Mouse (Mus musculus) liver, embryonic 16.5 days (tissue): ENCODE measurements around the gene Apba1. TPM values are rescaled to one million over a fixed set of nuclear protein-coding genes. Genes with fewer than 3 reads are reported as not detected.

Experiments
- polyA plus RNA-seq: library from polyadenylated mRNA; unstranded; fragments of >200 nt; fragmentation: Nextera tagmentation; extraction: Ambion mirVana; gene quantifications from 2 replicates; pipeline ENCODE4 v1.2.1, GENCODE M21; 2015

The Apba1 gene
- polyA plus RNA-seq, 1 experiment from 2014 or later, result 0.04 TPM

Other genes starting within 250 kb of the Apba1 start
- gene 1700028P14Rik, start 106.1 kb upstream of the Apba1 start, polyA plus RNA-seq, result not detected in 2 replicates
- 3.0 and 3.4 TPM in 2 replicates for gene Ptar1, start 71.5 kb upstream of the Apba1 start, polyA plus RNA-seq